Mouse (Mus musculus) c-Kit-positive CD71-positive TER-119-positive erythroid progenitor cells, embryonic 14.5 days (primary cell): ENCODE results near the gene Slc25a3.

Experiments
- DNase-seq: peaks from one replicate; pipeline ENCODE4 v3.0.0-alpha.2; 2013; ENCODE audit warnings: low spot score

The Slc25a3 gene

DNA sequence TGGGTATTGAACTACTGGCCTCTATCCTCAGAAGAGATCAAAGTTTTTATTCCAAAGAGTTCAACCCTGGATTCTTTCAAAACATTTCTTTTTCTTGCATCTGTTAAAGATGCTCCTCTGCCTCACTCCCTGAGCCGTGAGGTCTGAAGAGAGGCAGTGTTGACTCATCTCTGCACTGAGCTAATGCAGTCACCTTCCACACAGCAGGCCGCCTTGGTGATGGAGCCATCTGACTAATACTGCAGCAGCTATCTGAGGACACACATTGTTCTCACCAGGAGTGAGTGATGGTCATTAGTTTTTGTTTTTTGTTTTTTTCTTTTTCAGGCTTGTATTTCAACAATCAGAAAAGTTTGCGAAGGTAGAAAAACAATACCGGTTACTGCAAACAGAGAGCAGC is 31.0 kb downstream of the Slc25a3 start:
- DNase-seq: no peak

DNA sequence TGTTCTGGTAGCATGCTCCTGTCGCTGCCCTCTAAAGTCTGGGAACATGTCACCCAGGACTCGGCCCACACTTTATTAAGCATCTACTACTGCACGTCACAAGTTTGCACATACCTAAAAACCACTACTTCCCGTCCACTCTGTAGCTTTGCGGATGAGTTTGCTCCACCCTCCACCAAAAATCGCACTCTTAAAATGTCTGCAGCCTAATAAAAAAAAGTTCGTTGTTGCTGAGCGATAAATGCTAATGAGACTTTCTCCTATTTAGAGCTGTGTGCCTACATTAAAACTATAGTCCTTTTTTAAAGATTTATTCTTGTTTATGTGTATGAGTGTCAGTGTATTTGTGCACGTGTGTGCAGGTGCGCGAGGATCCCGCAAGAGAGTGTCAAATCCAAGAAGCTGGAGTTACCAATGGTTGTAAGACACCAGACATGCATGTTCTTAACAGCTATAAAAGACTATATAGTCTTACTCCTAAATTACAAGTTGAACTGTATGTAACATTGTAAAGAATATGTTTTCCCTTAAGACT is 40.4 kb downstream of the Slc25a3 start:
- peak; percentile 12 for DNase-seq

DNA sequence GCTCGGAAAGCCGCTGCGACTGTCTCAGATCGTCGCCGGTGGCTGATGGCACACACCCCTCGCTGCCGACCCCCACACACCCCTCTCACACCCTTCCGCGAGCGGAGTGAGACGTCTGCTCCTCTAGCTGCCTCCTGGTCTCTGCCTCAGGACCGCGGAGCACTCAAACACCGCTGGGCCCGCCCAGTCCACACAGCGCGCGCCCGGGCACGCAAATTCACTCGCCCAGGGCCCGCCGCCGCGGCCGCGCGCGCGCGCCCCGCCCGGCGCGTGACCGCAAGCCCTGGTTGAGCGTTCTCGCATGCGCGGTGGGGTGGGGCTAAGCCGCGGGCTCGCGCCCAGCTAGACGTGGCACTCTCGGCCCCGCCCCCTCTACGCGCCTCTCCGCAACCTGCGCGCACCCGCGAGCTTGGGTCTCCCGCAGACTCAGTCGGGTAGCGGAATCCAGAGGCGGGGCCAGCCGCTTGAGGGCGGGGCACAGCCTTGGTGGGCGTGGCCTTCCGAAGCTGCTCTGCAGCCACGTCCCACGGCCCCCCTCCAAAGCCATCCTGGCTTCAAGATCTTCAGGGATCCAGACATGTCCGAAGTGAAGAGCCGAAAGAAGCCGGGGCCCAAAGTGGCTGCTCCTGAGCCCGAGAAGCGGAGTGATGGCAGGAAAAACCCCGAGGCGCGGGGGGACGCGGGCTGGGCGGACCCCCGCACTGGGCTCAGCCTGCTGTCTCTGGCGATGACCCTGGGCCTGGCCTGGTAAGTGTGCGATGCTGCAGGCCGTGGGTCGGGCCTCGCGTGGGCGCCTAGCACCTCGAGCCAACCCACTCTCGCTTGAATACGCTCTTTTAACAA is 41.1 kb downstream of the Slc25a3 start, which contains the start of the genes Apaf1 and Ikbip:
TSS of gene Apaf1 (minus strand) at position 221 of the 843 bp plus-strand sequence.
TSS of gene Ikbip (plus strand) at position 391 of the 843 bp plus-strand sequence.
- peak; percentile 97 for DNase-seq

DNA sequence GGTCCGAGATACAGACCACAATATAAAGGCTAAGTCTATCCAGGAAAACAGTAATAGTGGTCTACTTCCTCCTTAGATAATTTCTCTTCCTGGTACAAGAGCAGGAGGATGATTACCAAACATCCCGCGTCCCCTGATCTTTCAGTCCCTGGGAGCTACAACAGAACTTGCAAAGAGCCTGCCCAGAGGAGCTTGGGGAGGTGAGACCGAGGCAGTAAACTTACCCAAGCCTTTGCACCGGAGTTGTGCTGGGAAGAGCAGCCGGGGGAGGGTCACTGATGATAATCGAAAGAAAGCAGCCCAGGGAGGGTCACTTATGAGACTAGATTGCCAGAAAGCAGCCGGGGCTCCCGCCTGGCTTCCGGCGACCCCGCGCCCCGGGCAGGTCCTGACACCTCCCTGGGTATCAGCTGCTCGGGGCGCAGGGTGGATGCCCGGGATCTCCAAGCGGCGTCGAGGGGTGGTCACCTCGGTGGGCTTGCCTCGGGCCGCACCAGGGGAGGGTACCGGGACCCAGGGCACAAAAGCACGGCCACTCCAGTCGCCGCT is 41.8 kb downstream of the Slc25a3 start:
- DNase-seq: peak; percentile 39

DNA sequence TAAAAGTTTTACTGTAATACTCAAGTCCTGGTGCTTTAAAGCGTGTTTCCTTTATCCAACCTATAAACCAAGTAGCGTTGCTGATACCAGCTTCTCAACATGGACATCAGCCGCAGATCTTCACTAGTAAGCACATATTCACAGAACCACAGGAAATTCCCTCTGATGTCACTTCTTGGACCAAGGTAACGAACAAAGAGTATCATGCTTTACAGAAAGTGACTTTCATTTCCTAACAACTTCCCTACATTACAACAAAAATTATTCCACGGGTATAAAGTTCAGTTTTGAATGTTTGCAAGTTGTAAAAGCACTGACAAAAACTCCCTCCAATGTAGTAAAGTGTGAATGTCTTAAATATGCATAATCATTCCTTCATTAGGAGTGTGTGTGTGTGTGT is 43.3 kb downstream of the Slc25a3 start:
- peak; percentile 16 for DNase-seq

DNA sequence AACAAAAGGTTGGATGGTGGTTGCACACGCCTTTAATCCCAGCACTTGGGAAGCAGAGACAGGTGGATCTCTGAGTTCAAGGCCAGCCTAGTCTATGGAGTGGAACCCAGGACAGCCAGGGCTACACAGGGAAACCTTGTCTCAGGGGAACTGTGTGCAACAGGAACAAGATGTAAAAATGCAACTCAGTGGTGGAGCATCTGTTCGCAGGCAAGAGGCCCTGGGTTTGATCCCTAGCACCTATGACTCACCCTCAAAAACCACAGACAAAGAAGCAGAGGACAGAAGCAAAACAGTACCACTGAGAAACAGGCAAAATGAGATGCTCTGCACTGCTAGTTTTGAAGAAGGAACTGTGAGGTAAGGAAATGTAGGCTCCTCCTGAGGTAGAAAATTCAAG is 47.2 kb downstream of the Slc25a3 start:
- no peak for DNase-seq

DNA sequence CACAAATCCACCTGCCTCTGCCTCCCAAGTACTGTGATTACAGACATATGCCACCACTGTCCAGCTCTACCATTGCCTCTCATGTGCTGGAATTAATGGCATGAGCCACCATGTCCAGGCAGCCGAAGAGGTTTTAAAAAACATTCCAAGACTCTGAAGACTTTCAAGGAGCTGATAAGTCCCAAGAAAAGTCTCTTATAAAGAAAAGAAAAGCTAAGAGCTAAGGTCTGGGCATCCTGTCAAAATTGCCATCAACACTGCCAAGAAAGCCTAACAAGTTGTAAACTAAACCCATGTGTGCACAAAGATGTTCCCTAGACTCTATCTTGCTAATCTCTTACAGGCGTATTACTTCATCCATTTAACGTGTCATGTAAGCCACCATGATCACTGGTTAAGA is 50.5 kb downstream of the Slc25a3 start:
- DNase-seq: no peak

DNA sequence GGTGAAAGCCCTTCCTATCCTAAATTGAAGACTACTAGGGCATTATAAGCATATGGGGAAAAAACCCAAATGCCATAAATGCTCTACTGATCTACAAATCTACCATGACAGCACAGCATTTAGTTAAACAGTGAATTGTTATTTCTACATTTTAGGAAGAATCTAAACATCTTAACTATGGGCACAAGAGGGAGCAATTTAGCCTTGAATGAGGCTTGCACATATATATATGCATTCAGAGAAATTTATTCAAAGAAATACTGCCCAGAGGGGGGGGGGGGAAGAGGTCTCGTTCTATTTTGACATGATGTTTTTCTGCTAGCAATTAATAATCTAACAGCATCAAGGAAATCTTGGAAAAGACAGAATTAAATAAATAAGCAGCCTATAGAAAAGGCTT is 52.1 kb downstream of the Slc25a3 start:
- peak; percentile 13 for DNase-seq
